Mouse (Mus musculus): ENCODE data around the gene Gm26602. TPM values are rescaled to one million over a fixed set of nuclear protein-coding genes. Genes with fewer than 3 reads are reported as not detected.

The Gm26602 gene
- polyA plus RNA-seq, 1 experiment from 2014 or later, result 5.3 TPM

Small RNAs within 50 kb of the gene (microRNA-seq; reads per million reads assigned to microRNA genes)
- not detected for gene Mir6910

Other genes with a start within 250 kb of the Gm26602 start
- gene Madcam1, start 246.3 kb upstream of the Gm26602 start, polyA plus RNA-seq (2014; fragmentation: Nextera tagmentation; extraction: Ambion mirVana), result 29.7 and 30.0 TPM in 2 replicates
- 64.5 and 64.8 TPM in 2 replicates for gene Tpgs1, start 241.5 kb upstream of the Gm26602 start, polyA plus RNA-seq (2014; fragmentation: Nextera tagmentation; extraction: Ambion mirVana)
- gene Cdc34, start 228.7 kb upstream of the Gm26602 start, polyA plus RNA-seq (2014; fragmentation: Nextera tagmentation; extraction: Ambion mirVana), result 88.7 and 93.6 TPM in 2 replicates
- gene Gzmm, start 221.8 kb upstream of the Gm26602 start, polyA plus RNA-seq (2014; fragmentation: Nextera tagmentation; extraction: Ambion mirVana), result 1.0 and 1.6 TPM in 2 replicates
- gene Bsg, start 206.4 kb upstream of the Gm26602 start, polyA plus RNA-seq (2014; fragmentation: Nextera tagmentation; extraction: Ambion mirVana), result 871 and 937 TPM in 2 replicates
- gene Hcn2, start 194.2 kb upstream of the Gm26602 start, polyA plus RNA-seq (2014; fragmentation: Nextera tagmentation; extraction: Ambion mirVana), result 0.10 and 0.25 TPM in 2 replicates
- gene Polrmt, start 164.3 kb upstream of the Gm26602 start, polyA plus RNA-seq (2014; fragmentation: Nextera tagmentation; extraction: Ambion mirVana), result 26.3 and 31.8 TPM in 2 replicates
- gene Fgf22, start 155.8 kb upstream of the Gm26602 start, polyA plus RNA-seq (2014; fragmentation: Nextera tagmentation; extraction: Ambion mirVana), result 0.29 and 0.39 TPM in 2 replicates
- 72.1 and 77.3 TPM in 2 replicates for gene Rnf126, start 143.9 kb upstream of the Gm26602 start, polyA plus RNA-seq (2014; fragmentation: Nextera tagmentation; extraction: Ambion mirVana)
- gene Fstl3, start 133.6 kb upstream of the Gm26602 start, polyA plus RNA-seq (2014; fragmentation: Nextera tagmentation; extraction: Ambion mirVana), result 8.7 and 9.0 TPM in 2 replicates
- gene Prss57, start 119.9 kb upstream of the Gm26602 start, polyA plus RNA-seq (2014; fragmentation: Nextera tagmentation; extraction: Ambion mirVana), result not detected in 2 replicates
- gene Palm, start 117.3 kb upstream of the Gm26602 start, polyA plus RNA-seq (2014; fragmentation: Nextera tagmentation; extraction: Ambion mirVana), result 67.0 and 78.0 TPM in 2 replicates
- gene Misp, start 89.9 kb upstream of the Gm26602 start, polyA plus RNA-seq (2014; fragmentation: Nextera tagmentation; extraction: Ambion mirVana), result 27.6 and 33.1 TPM in 2 replicates
- 237 and 275 TPM in 2 replicates for gene Ptbp1, start 56.4 kb upstream of the Gm26602 start, polyA plus RNA-seq (2014; fragmentation: Nextera tagmentation; extraction: Ambion mirVana)
- 2.9 and 5.6 TPM in 2 replicates for gene Prtn3, start 36.4 kb upstream of the Gm26602 start, polyA plus RNA-seq (2014; fragmentation: Nextera tagmentation; extraction: Ambion mirVana)
- 41.3 and 51.7 TPM in 2 replicates for gene Plppr3, start 36.2 kb upstream of the Gm26602 start, polyA plus RNA-seq (2014; fragmentation: Nextera tagmentation; extraction: Ambion mirVana)
- 0.88 and 3.3 TPM in 2 replicates for gene Elane, start 24.6 kb upstream of the Gm26602 start, polyA plus RNA-seq (2014; fragmentation: Nextera tagmentation; extraction: Ambion mirVana)
- gene Cfd, start 20.0 kb upstream of the Gm26602 start, polyA plus RNA-seq (2014; fragmentation: Nextera tagmentation; extraction: Ambion mirVana), result not detected in 2 replicates
- 43.4 and 46.4 TPM in 2 replicates for gene Med16, start 1.9 kb upstream of the Gm26602 start, polyA plus RNA-seq (2014; fragmentation: Nextera tagmentation; extraction: Ambion mirVana)
- 0.81 and 1.0 TPM in 2 replicates for gene Kiss1r, start 6.1 kb downstream of the Gm26602 start, polyA plus RNA-seq (2014; fragmentation: Nextera tagmentation; extraction: Ambion mirVana)
- 143 and 151 TPM in 2 replicates for gene R3hdm4, start 10.4 kb downstream of the Gm26602 start, polyA plus RNA-seq (2014; fragmentation: Nextera tagmentation; extraction: Ambion mirVana)
- gene Arid3a, start 16.2 kb downstream of the Gm26602 start, polyA plus RNA-seq (2014; fragmentation: Nextera tagmentation; extraction: Ambion mirVana), result 12.7 and 14.0 TPM in 2 replicates
- 97.2 and 107 TPM in 2 replicates for gene Wdr18, start 49.3 kb downstream of the Gm26602 start, polyA plus RNA-seq (2014; fragmentation: Nextera tagmentation; extraction: Ambion mirVana)
- gene Grin3b, start 59.9 kb downstream of the Gm26602 start, polyA plus RNA-seq (2014; fragmentation: Nextera tagmentation; extraction: Ambion mirVana), result 0.32 and 0.36 TPM in 2 replicates
- 15.6 and 16.7 TPM in 2 replicates for gene Tmem259, start 73.5 kb downstream of the Gm26602 start, polyA plus RNA-seq (2014; fragmentation: Nextera tagmentation; extraction: Ambion mirVana)
- gene Cnn2, start 77.7 kb downstream of the Gm26602 start, polyA plus RNA-seq (2014; fragmentation: Nextera tagmentation; extraction: Ambion mirVana), result 397 and 424 TPM in 2 replicates
- 3.2 and 3.6 TPM in 2 replicates for gene Abca7, start 85.6 kb downstream of the Gm26602 start, polyA plus RNA-seq (2014; fragmentation: Nextera tagmentation; extraction: Ambion mirVana)
- gene Arhgap45, start 105.8 kb downstream of the Gm26602 start, polyA plus RNA-seq (2014; fragmentation: Nextera tagmentation; extraction: Ambion mirVana), result 5.1 and 5.7 TPM in 2 replicates
- 220 TPM in 2 replicates for gene Polr2e, start 128.9 kb downstream of the Gm26602 start, polyA plus RNA-seq (2014; fragmentation: Nextera tagmentation; extraction: Ambion mirVana)
- gene Gpx4, start 136.3 kb downstream of the Gm26602 start, polyA plus RNA-seq (2014; fragmentation: Nextera tagmentation; extraction: Ambion mirVana), result 434 and 466 TPM in 2 replicates
- 13.2 and 15.7 TPM in 2 replicates for gene Sbno2, start 194.7 kb downstream of the Gm26602 start, polyA plus RNA-seq (2014; fragmentation: Nextera tagmentation; extraction: Ambion mirVana)
- 25.2 and 25.9 TPM in 2 replicates for gene Stk11, start 204.9 kb downstream of the Gm26602 start, polyA plus RNA-seq (2014; fragmentation: Nextera tagmentation; extraction: Ambion mirVana)
- gene Atp5d, start 227.8 kb downstream of the Gm26602 start, polyA plus RNA-seq (2014; fragmentation: Nextera tagmentation; extraction: Ambion mirVana), result 481 and 531 TPM in 2 replicates
- gene Cbarp, start 230.0 kb downstream of the Gm26602 start, polyA plus RNA-seq (2014; fragmentation: Nextera tagmentation; extraction: Ambion mirVana), result 7.5 and 10.1 TPM in 2 replicates
- 29.3 and 32.1 TPM in 2 replicates for gene Midn, start 237.4 kb downstream of the Gm26602 start, polyA plus RNA-seq (2014; fragmentation: Nextera tagmentation; extraction: Ambion mirVana)

Data from stomach, embryonic 14.5 days (tissue).